Mouse (Mus musculus): ENCODE data around the gene Zfp266. TPM values are rescaled to one million over a fixed set of nuclear protein-coding genes. Genes with fewer than 3 reads are reported as not detected.

The Zfp266 gene
- total and polyA plus RNA-seq, 3 experiments, result 30.7 to 88.0 (median 31.5) TPM

- TF ChIP-seq MAX (IDR thresholded peaks at IDR 0.05; ENCODE audit: low read length), result peak; percentile 81
- TF ChIP-seq CHD2 (IDR thresholded peaks at IDR 0.05; ENCODE audit: low read length), result peak; percentile 21; the same call in 1 of the 2 replicates
- TF ChIP-seq NRF1 (IDR thresholded peaks at IDR 0.05; ENCODE audit: insufficient read depth, low read depth, low read length, poor library complexity, severe bottlenecking), result no peak
- TF ChIP-seq MAFK (IDR thresholded peaks at IDR 0.05; ENCODE audit: borderline replicate concordance, low read depth, low read length), result no peak
- TF ChIP-seq BHLHE40 (IDR thresholded peaks at IDR 0.05; ENCODE audit: borderline replicate concordance, low read depth, low read length), result no peak
Measured at GRCm38 (mm10) chr9:20459377-20460317, 61.6 kb downstream of the Zfp266 start, which contains the start of gene Zfp26 (continued).

- TF ChIP-seq ZNF384 (IDR thresholded peaks at IDR 0.05; ENCODE audit: low read depth, low read length) (0 out of 2 replicates have a peak, but pooled peaks have one; percentile 3), KAT2A (conservative IDR thresholded peaks at IDR 0.05; ENCODE audit: low read depth, low read length) (no peak), MXI1 (IDR thresholded peaks at IDR 0.05; ENCODE audit: low read depth, low read length) (no peak), POLR2AphosphoS5 (IDR thresholded peaks at IDR 0.05; ENCODE audit: borderline replicate concordance, low read depth, low read length) (no peak), ZC3H11A (IDR thresholded peaks at IDR 0.05; ENCODE audit: low read depth, low read length) (no peak), POLR2AphosphoS2 (IDR thresholded peaks at IDR 0.05; ENCODE audit: low read length) (peak; percentile 29; the same call in 1 of the 2 replicates), RAD21 (IDR thresholded peaks at IDR 0.05; ENCODE audit: low read depth, low read length) (no peak), POLR2A (IDR thresholded peaks at IDR 0.05; ENCODE audit: control insufficient read depth in 1 of 2, insufficient read depth in 1 of 2, low read depth in 1 of 2, low read length in 2 of 2, poor library complexity in 1 of 2) (no peak), EP300 (IDR thresholded peaks at IDR 0.05; ENCODE audit: low read depth in 1 of 2, low read length in 2 of 2) (no peak), CTCF (IDR thresholded peaks at IDR 0.05 in 2 of 3, conservative IDR thresholded peaks at IDR 0.05 in 1 of 3; ENCODE audit: control insufficient read depth in 1 of 3, insufficient read depth in 1 of 3, low read depth in 2 of 3, low read length in 3 of 3, poor library complexity in 1 of 3, severe bottlenecking in 1 of 3) (no peak), MYC (IDR thresholded peaks at IDR 0.05; ENCODE audit: low read depth, low read length) (no peak)
- H3K36me3 ChIP-seq (ENCODE audit: control insufficient read depth in 1 of 2, insufficient read depth in 2 of 2, low read length in 2 of 2), result peaks cover 27 to 67% of the 10 kb centered on the region in 2 experiments
Measured at GRCm38 (mm10) chr9:20453647-20454046, 67.6 kb downstream of the Zfp266 start.

GRCm38 (mm10) chr9:20451493-20451892 is 69.7 kb downstream of the Zfp266 start:
- TF ChIP-seq CTCF (IDR thresholded peaks at IDR 0.05 in 2 of 3, conservative IDR thresholded peaks at IDR 0.05 in 1 of 3; ENCODE audit: control insufficient read depth in 1 of 3, insufficient read depth in 1 of 3, low read depth in 2 of 3, low read length in 3 of 3, poor library complexity in 1 of 3, severe bottlenecking in 1 of 3) (no peak), ZNF384 (IDR thresholded peaks at IDR 0.05; ENCODE audit: low read depth, low read length) (peak; percentile 66; the same call in 1 of the 2 replicates)
- Histone ChIP-seq H3K36me3 (ENCODE audit: control insufficient read depth in 1 of 2, insufficient read depth in 2 of 2, low read length in 2 of 2) (peaks cover 10 to 70% of the 10 kb centered on the region in 2 experiments), H3K9me3 (replicated peaks; ENCODE audit: insufficient read depth, low read length) (no peaks in the 10 kb centered on the region), H3K27me3 (ENCODE audit: control insufficient read depth in 1 of 2, insufficient read depth in 2 of 2, low read length in 2 of 2) (no peaks in the 10 kb centered on the region), H3K9ac (ENCODE audit: control insufficient read depth, low read depth, low read length, poor library complexity, severe bottlenecking) (no peak overlapping the region), H3K4me1 (ENCODE audit: control insufficient read depth in 1 of 2, insufficient read depth in 2 of 2, low read length in 2 of 2) (no peaks in the 10 kb centered on the region), H3K27ac (ENCODE audit: control insufficient read depth, low read depth, low read length) (no peak overlapping the region), H3K4me3 (ENCODE audit: control insufficient read depth in 1 of 2, insufficient read depth in 1 of 2, low read depth in 2 of 2, low read length in 2 of 2) (no peak overlapping the region), H3K79me2 (ENCODE audit: control insufficient read depth, insufficient read depth, low read length, poor library complexity) (peaks cover 26% of the 10 kb centered on the region)
- no peak for DNase-seq (ENCODE audit: low read depth, low spot score)

More at GRCm38 (mm10) chr9:20453647-20454046, 67.6 kb downstream of the Zfp266 start:
- DNase-seq (ENCODE audit: low read depth, low spot score), result no peak
- H3K4me1 ChIP-seq (ENCODE audit: control insufficient read depth in 1 of 2, insufficient read depth in 2 of 2, low read length in 2 of 2), result peaks cover 0 to 5% of the 10 kb centered on the region in 2 experiments; a peak in 1 of 4 replicates
- no peak overlapping the region for H3K27ac ChIP-seq (ENCODE audit: control insufficient read depth, low read depth, low read length)
- H3K79me2 ChIP-seq (ENCODE audit: control insufficient read depth, insufficient read depth, low read length, poor library complexity), result peaks cover 41% of the 10 kb centered on the region
- no peak overlapping the region for H3K9ac ChIP-seq (ENCODE audit: control insufficient read depth, low read depth, low read length, poor library complexity, severe bottlenecking)
- no peak overlapping the region for H3K4me3 ChIP-seq (ENCODE audit: control insufficient read depth in 1 of 2, insufficient read depth in 1 of 2, low read depth in 2 of 2, low read length in 2 of 2)
- H3K27me3 ChIP-seq (ENCODE audit: control insufficient read depth in 1 of 2, insufficient read depth in 2 of 2, low read length in 2 of 2), result no peaks in the 10 kb centered on the region
- no peaks in the 10 kb centered on the region for H3K9me3 ChIP-seq (replicated peaks; ENCODE audit: insufficient read depth, low read length)

Other genes with a start within 250 kb of the Zfp266 start
- not detected in 2 replicates for gene Olfr39, start 239.1 kb downstream of the Zfp266 start, total RNA-seq (2012; rRNA removed)
- not detected for gene Olfr39, start 239.1 kb downstream of the Zfp266 start, polyA plus RNA-seq (2012; ENCODE audit: insufficient read depth in 1 of 2, insufficient read length in 2 of 2, low read depth in 1 of 2, low replicate concordance in 2 of 2, missing spikeins in 1 of 2)
- gene Olfr873, start 222.9 kb downstream of the Zfp266 start, total RNA-seq (2012; rRNA removed), result not detected in 2 replicates
- not detected for gene Olfr873, start 222.9 kb downstream of the Zfp266 start, polyA plus RNA-seq (2012; ENCODE audit: insufficient read depth in 1 of 2, insufficient read length in 2 of 2, low read depth in 1 of 2, low replicate concordance in 2 of 2, missing spikeins in 1 of 2)
- not detected in 2 replicates for gene Olfr18, start 185.3 kb downstream of the Zfp266 start, total RNA-seq (2012; rRNA removed)
- not detected for gene Olfr18, start 185.3 kb downstream of the Zfp266 start, polyA plus RNA-seq (2012; ENCODE audit: insufficient read depth in 1 of 2, insufficient read length in 2 of 2, low read depth in 1 of 2, low replicate concordance in 2 of 2, missing spikeins in 1 of 2)
- 31.5 and 42.0 TPM in 2 replicates for gene Zfp560, start 136.2 kb downstream of the Zfp266 start, total RNA-seq (2012; rRNA removed)
- 10 to 100 TPM in 1 of 2 experiments, not detected in 1; 37.0 TPM for gene Zfp560, start 136.2 kb downstream of the Zfp266 start, polyA plus RNA-seq (2012; ENCODE audit: insufficient read depth in 1 of 2, insufficient read length in 2 of 2, low read depth in 1 of 2, low replicate concordance in 2 of 2, missing spikeins in 1 of 2)
- gene Zfp26, start 61.3 kb downstream of the Zfp266 start, total RNA-seq (2012; rRNA removed), result 50.5 and 52.5 TPM in 2 replicates
- 10 to 100 TPM; 18.5 to 55.4 TPM for gene Zfp26, start 61.3 kb downstream of the Zfp266 start, polyA plus RNA-seq (2012; ENCODE audit: insufficient read depth in 1 of 2, insufficient read length in 2 of 2, low read depth in 1 of 2, low replicate concordance in 2 of 2, missing spikeins in 1 of 2)
- gene Zfp426, start 28.7 kb downstream of the Zfp266 start, total RNA-seq (2012; rRNA removed), result 32.1 and 41.5 TPM in 2 replicates
- 10 to 100 TPM in 1 of 2 experiments, not detected in 1; 30.7 TPM for gene Zfp426, start 28.7 kb downstream of the Zfp266 start, polyA plus RNA-seq (2012; ENCODE audit: insufficient read depth in 1 of 2, insufficient read length in 2 of 2, low read depth in 1 of 2, low replicate concordance in 2 of 2, missing spikeins in 1 of 2)
- gene Zfp846, start 59.9 kb upstream of the Zfp266 start, total RNA-seq (2012; rRNA removed), result 7.8 and 10.2 TPM in 2 replicates
- gene Zfp846, start 59.9 kb upstream of the Zfp266 start, polyA plus RNA-seq (2012; ENCODE audit: insufficient read depth in 1 of 2, insufficient read length in 2 of 2, low read depth in 1 of 2, low replicate concordance in 2 of 2, missing spikeins in 1 of 2), result 10 to 100 TPM in 1 of 2 experiments, not detected in 1; 11.2 TPM
- 867 and 1,103 TPM in 2 replicates for gene Ubl5, start 121.5 kb upstream of the Zfp266 start, total RNA-seq (2012; rRNA removed)
- 100 to 1,000 TPM in 1 of 2 experiments, not detected in 1; 850 TPM for gene Ubl5, start 121.5 kb upstream of the Zfp266 start, polyA plus RNA-seq (2012; ENCODE audit: insufficient read depth in 1 of 2, insufficient read length in 2 of 2, low read depth in 1 of 2, low replicate concordance in 2 of 2, missing spikeins in 1 of 2)
- gene Fbxl12, start 123.3 kb upstream of the Zfp266 start, total RNA-seq (2012; rRNA removed), result 14.9 and 16.4 TPM in 2 replicates
- 10 to 100 TPM in 1 of 2 experiments, not detected in 1; 44.0 TPM for gene Fbxl12, start 123.3 kb upstream of the Zfp266 start, polyA plus RNA-seq (2012; ENCODE audit: insufficient read depth in 1 of 2, insufficient read length in 2 of 2, low read depth in 1 of 2, low replicate concordance in 2 of 2, missing spikeins in 1 of 2)
- 179 and 202 TPM in 2 replicates for gene Pin1, start 130.7 kb upstream of the Zfp266 start, total RNA-seq (2012; rRNA removed)
- 100 to 1,000 TPM; 136 to 201 TPM for gene Pin1, start 130.7 kb upstream of the Zfp266 start, polyA plus RNA-seq (2012; ENCODE audit: insufficient read depth in 1 of 2, insufficient read length in 2 of 2, low read depth in 1 of 2, low replicate concordance in 2 of 2, missing spikeins in 1 of 2)
- 0.26 and 0.54 TPM in 2 replicates for gene Olfm2, start 224.9 kb upstream of the Zfp266 start, total RNA-seq (2012; rRNA removed)
- gene Olfm2, start 224.9 kb upstream of the Zfp266 start, polyA plus RNA-seq (2012; ENCODE audit: insufficient read depth in 1 of 2, insufficient read length in 2 of 2, low read depth in 1 of 2, low replicate concordance in 2 of 2, missing spikeins in 1 of 2), result 1 to 10 TPM in 1 of 2 experiments, not detected in 1; 1.9 TPM